Mouse (Mus musculus) heart, adult 2 months (tissue): ENCODE results near the gene Naa80.

ENCODE experiments used
- CTCF ChIP-seq: fragments of 200-600 bp; IDR thresholded peaks from 2 replicates; pipeline ENCODE4 v1.8.1; 2022; ENCODE audit warnings: antibody characterized with exemption, mild to moderate bottlenecking, moderate library complexity
- EP300 ChIP-seq: fragments of 200-500 bp; IDR thresholded peaks from 2 replicates; pipeline ENCODE4 v1.6.1; 2011; ENCODE audit warnings: low read depth, low read length, control low read depth; ENCODE audit not compliant: insufficient read depth
- POLR2A ChIP-seq: fragments of 200-500 bp; IDR thresholded peaks from 2 replicates; pipeline ENCODE4 v1.6.1; 2011; ENCODE audit warnings: mild to moderate bottlenecking, low read depth, low read length, control low read depth; ENCODE audit not compliant: insufficient read depth

DNA sequence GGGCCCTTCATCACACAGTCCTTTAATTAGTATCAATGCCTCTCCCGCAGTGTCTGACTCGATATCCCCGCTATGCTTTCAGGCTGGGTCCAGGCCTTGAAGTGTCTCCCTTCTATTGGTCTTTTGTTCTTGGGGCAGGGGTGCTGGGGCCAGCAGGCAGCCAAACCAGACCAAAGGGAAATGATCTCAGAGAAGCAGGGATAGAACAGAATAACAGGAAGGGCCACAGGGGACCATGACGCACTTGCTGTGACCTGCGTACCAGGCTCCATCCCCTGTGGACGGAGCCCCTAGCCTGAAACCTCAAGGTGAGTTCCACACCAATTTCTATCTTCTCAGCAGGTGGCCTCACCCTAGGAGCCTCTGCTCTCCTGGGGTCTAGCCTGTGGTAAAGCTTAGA, 39.4 kb downstream of the Naa80 start:
- no peak for TF ChIP-seq POLR2A
- no peak for TF ChIP-seq CTCF
- no peak for TF ChIP-seq EP300
